ENCODE assay signal across 14 mouse cellular contexts in genomic region chr8:12032386-12032785, GRCm38 (mm10).
DNase-seq lines count a peak whose midpoint lies in the region; ATAC-seq lines count a peak whose summit lies in the region.
"Had no signal": no experiment of that assay in that cellular context is flagged by ENCODE, and none has a peak within 500 bp of the region (broad histone marks: within the 10 kb centered on the region; RNA-seq: fewer than 3 reads in every experiment).

No protein-coding gene starts in this region.

- ATAC-seq in common myeloid progenitor, adult 5-6 weeks (replicated peaks; ENCODE audit: low read depth, poor library complexity, severe bottlenecking): 0 out of 2 replicates have a peak, but pooled peaks have one; percentile 32
- ATAC-seq: Patski had no signal

- DNase-seq in left cerebral cortex, postnatal 25 days (ENCODE audit: low spot score in 2 of 2): peak; percentile 24 to 74
- no peak for DNase-seq in left cerebral cortex, adult 11 months (ENCODE audit: low spot score)
- DNase-seq in right cerebral cortex, adult 2 months (ENCODE audit: low spot score in 2 of 2): peak; percentile 16 to 28
- DNase-seq in right cerebral cortex, postnatal 14 days: no peak
- no peak for DNase-seq in T-cell, adult 2 months (ENCODE audit: low spot score)
- no peak for DNase-seq in urinary bladder, adult 18-20 months (ENCODE audit: low spot score in 2 of 2)
- DNase-seq: adrenal gland, adult 2 months; adrenal gland, postnatal 25 days; cerebellum, adult 11-12 months; gastrocnemius, adult 2 months; gastrocnemius, postnatal 25 days; heart, adult 11 months had no signal

- intact Hi-C loops in left cerebral cortex, postnatal 25 days (cut with DNase I): no loop called here

Comparison
In these comparisons a context has a peak if more than half of its experiments do, and no peak if none do; other contexts are left out.
1. DNase-seq: peak in left cerebral cortex, postnatal 25 days (2 of 2) and right cerebral cortex, adult 2 months (2 of 2); none in left cerebral cortex, adult 11 months (single experiment), right cerebral cortex, postnatal 14 days (single experiment), T-cell, adult 2 months (single experiment) and urinary bladder, adult 18-20 months (0 of 2).